Mouse (Mus musculus) neural tube, embryonic 14.5 days (tissue): ENCODE results near the gene Rbfox2. TPM values are rescaled to one million over a fixed set of nuclear protein-coding genes. Genes with fewer than 3 reads are reported as not detected.

Experiments used
- ATAC-seq: fragments of 200-750 bp; cut with Nextera tagmentation; 2 replicates; pipeline ENCODE4 v1.8.0; 2017; ENCODE audit warnings: low read depth, mild to moderate bottlenecking, moderate TSS enrichment, moderate library complexity
- H3K27ac ChIP-seq: fragments of 300-500 bp; sonication (generic); 2 replicates; pipeline ENCODE4 v1.5.1; 2014; ENCODE audit warnings: low read depth, mild to moderate bottlenecking, control low read depth, low read length, moderate library complexity, mixed read lengths
- H3K27me3 ChIP-seq: fragments of 300-500 bp; sonication (generic); 2 replicates; pipeline ENCODE4 v1.6.1; 2014; ENCODE audit warnings: low read length; ENCODE audit not compliant: control insufficient read depth, insufficient read depth
- H3K36me3 ChIP-seq: fragments of 300-500 bp; sonication (generic); 2 replicates; pipeline ENCODE4 v1.6.1; 2014; ENCODE audit warnings: low read length, mixed read lengths; ENCODE audit not compliant: control insufficient read depth, insufficient read depth
- H3K4me1 ChIP-seq: fragments of 300-500 bp; sonication (generic); 2 replicates; pipeline ENCODE4 v1.6.1; 2014; ENCODE audit warnings: low read length; ENCODE audit not compliant: control insufficient read depth, insufficient read depth
- H3K4me2 ChIP-seq: fragments of 300-500 bp; sonication (generic); 2 replicates; pipeline ENCODE4 v1.6.1; 2014; ENCODE audit warnings: mild to moderate bottlenecking, low read depth, low read length, control low read depth
- H3K4me3 ChIP-seq: fragments of 300-500 bp; sonication (generic); 2 replicates; pipeline ENCODE4 v1.5.1; 2014; ENCODE audit warnings: low read depth, low read length, control low read depth, mixed read lengths
- H3K9ac ChIP-seq: fragments of 300-500 bp; sonication (generic); replicated peaks from 2 replicates; pipeline ENCODE4 v1.6.1; 2014; ENCODE audit warnings: low read depth, mild to moderate bottlenecking, control low read depth, low read length, mixed read lengths
- H3K9me3 ChIP-seq: fragments of 300-500 bp; sonication (generic); 2 replicates; pipeline ENCODE4 v1.6.1; 2016; ENCODE audit warnings: low read length; ENCODE audit not compliant: control insufficient read depth
- WGBS: fragments of 180-500 bp; shearing (Covaris S2); extraction: QIAGEN DNeasy Blood & Tissue Kit; methylation state at CpG from one replicate; pipeline ENCODE4 v1.1.7; 2014; 5-methylcytosine and 5-hydroxymethylcytosine counted together
- polyA plus RNA-seq: library from polyadenylated mRNA; unstranded; fragments of >200 nt; fragmentation: Nextera tagmentation; extraction: Ambion mirVana; gene quantifications from 2 replicates; pipeline ENCODE4 v1.2.1, GENCODE M21; 2014

Rbfox2 gene
- polyA plus RNA-seq, 1 experiment from 2014 or later = 208 TPM

GRCm38 (mm10) chr15:77292381-77292780 lies 14.4 kb downstream of the Rbfox2 start:
- 64% methylated on average over 6 of the region's 6 CpGs for WGBS
- no peak for ATAC-seq

GRCm38 (mm10) chr15:77291471-77291870 lies 15.3 kb downstream of the Rbfox2 start:
- no peak overlapping the region for H3K9ac ChIP-seq
- H3K36me3 ChIP-seq = no peaks in the 10 kb centered on the region
- no peak for ATAC-seq
- H3K27ac ChIP-seq = no peak overlapping the region
- no peaks in the 10 kb centered on the region for H3K9me3 ChIP-seq
- H3K27me3 ChIP-seq = no peaks in the 10 kb centered on the region
- H3K4me3 ChIP-seq = no peak overlapping the region
- no peak overlapping the region for H3K4me2 ChIP-seq
- no peaks in the 10 kb centered on the region; the same call in 1 of the 2 replicates for H3K4me1 ChIP-seq
- 73% methylated on average over 7 of the region's 7 CpGs for WGBS

More at GRCm38 (mm10) chr15:77292381-77292780, 14.4 kb downstream of the Rbfox2 start:
- no peaks in the 10 kb centered on the region; the same call in 1 of the 2 replicates for H3K4me1 ChIP-seq
- H3K27ac ChIP-seq = no peak overlapping the region
- H3K4me3 ChIP-seq = no peak overlapping the region
- no peak overlapping the region for H3K4me2 ChIP-seq
- H3K9me3 ChIP-seq = no peaks in the 10 kb centered on the region
- H3K9ac ChIP-seq = no peak overlapping the region
- no peaks in the 10 kb centered on the region for H3K36me3 ChIP-seq
- H3K27me3 ChIP-seq = no peaks in the 10 kb centered on the region

GRCm38 (mm10) chr15:77290352-77290751 lies 16.5 kb downstream of the Rbfox2 start:
- H3K27ac ChIP-seq = no peak overlapping the region
- H3K36me3 ChIP-seq = no peaks in the 10 kb centered on the region
- H3K27me3 ChIP-seq = no peaks in the 10 kb centered on the region
- no peak overlapping the region for H3K4me3 ChIP-seq
- H3K4me2 ChIP-seq = no peak overlapping the region
- ATAC-seq = no peak
- WGBS = 79% methylated on average over 2 of the region's 2 CpGs
- H3K4me1 ChIP-seq = no peaks in the 10 kb centered on the region; the same call in 1 of the 2 replicates
- no peak overlapping the region for H3K9ac ChIP-seq
- no peaks in the 10 kb centered on the region for H3K9me3 ChIP-seq

- H3K27me3 ChIP-seq = no peaks in the 10 kb centered on the region
- H3K4me1 ChIP-seq = no peaks in the 10 kb centered on the region
- H3K9me3 ChIP-seq = no peaks in the 10 kb centered on the region
- H3K4me2 ChIP-seq = no peak overlapping the region
- 96% methylated on average over 1 of the region's 1 CpGs for WGBS
- no peak overlapping the region for H3K27ac ChIP-seq
- H3K4me3 ChIP-seq = no peak overlapping the region
- no peak for ATAC-seq
- no peaks in the 10 kb centered on the region for H3K36me3 ChIP-seq
- no peak overlapping the region for H3K9ac ChIP-seq
Measured at GRCm38 (mm10) chr15:77280130-77280529, 26.7 kb downstream of the Rbfox2 start.

- Histone ChIP-seq H3K9ac (no peak overlapping the region), H3K4me3 (no peak overlapping the region), H3K27me3 (no peaks in the 10 kb centered on the region), H3K36me3 (no peaks in the 10 kb centered on the region), H3K4me2 (no peak overlapping the region), H3K27ac (no peak overlapping the region), H3K4me1 (no peaks in the 10 kb centered on the region), H3K9me3 (no peaks in the 10 kb centered on the region)
- WGBS = 42% methylated on average over 5 of the region's 5 CpGs
- ATAC-seq = no peak
Measured at GRCm38 (mm10) chr15:77278825-77279224, 28.0 kb downstream of the Rbfox2 start.

GRCm38 (mm10) chr15:77276838-77277725 lies 29.7 kb downstream of the Rbfox2 start:
- Histone ChIP-seq H3K36me3 (no peaks in the 10 kb centered on the region), H3K27me3 (no peaks in the 10 kb centered on the region), H3K9ac (no peak overlapping the region), H3K27ac (no peak overlapping the region), H3K4me2 (no peak overlapping the region), H3K4me1 (no peaks in the 10 kb centered on the region), H3K9me3 (no peaks in the 10 kb centered on the region), H3K4me3 (no peak overlapping the region)
- ATAC-seq = no peak
- WGBS = 80% methylated on average over 3 of the region's 3 CpGs

GRCm38 (mm10) chr15:77276300-77276699 lies 30.5 kb downstream of the Rbfox2 start:
- no peak for ATAC-seq
- Histone ChIP-seq H3K9me3 (no peaks in the 10 kb centered on the region), H3K4me3 (no peak overlapping the region), H3K9ac (no peak overlapping the region), H3K4me2 (no peak overlapping the region), H3K4me1 (no peaks in the 10 kb centered on the region), H3K27me3 (no peaks in the 10 kb centered on the region), H3K36me3 (no peaks in the 10 kb centered on the region), H3K27ac (no peak overlapping the region)
- WGBS = 84% methylated on average over 1 of the region's 1 CpGs

GRCm38 (mm10) chr15:77275572-77275971 lies 31.2 kb downstream of the Rbfox2 start:
- Histone ChIP-seq H3K4me2 (no peak overlapping the region), H3K36me3 (no peaks in the 10 kb centered on the region), H3K9ac (no peak overlapping the region), H3K4me1 (no peaks in the 10 kb centered on the region), H3K27ac (no peak overlapping the region), H3K4me3 (no peak overlapping the region), H3K27me3 (no peaks in the 10 kb centered on the region), H3K9me3 (no peaks in the 10 kb centered on the region)
- ATAC-seq = no peak
- WGBS = 69% methylated on average over 2 of the region's 2 CpGs

GRCm38 (mm10) chr15:77273947-77274346 lies 32.9 kb downstream of the Rbfox2 start:
- no peak for ATAC-seq
- 26% methylated on average over 6 of the region's 6 CpGs for WGBS
- no peaks in the 10 kb centered on the region for H3K36me3 ChIP-seq
- no peaks in the 10 kb centered on the region for H3K4me1 ChIP-seq
- H3K9me3 ChIP-seq = no peaks in the 10 kb centered on the region
- H3K9ac ChIP-seq = no peak overlapping the region
- no peak overlapping the region for H3K4me3 ChIP-seq
- H3K27ac ChIP-seq = no peak overlapping the region
- no peaks in the 10 kb centered on the region for H3K27me3 ChIP-seq
- no peak overlapping the region for H3K4me2 ChIP-seq
